ENCODE assay signal across 8 mouse cellular contexts in the genomic region with DNA sequence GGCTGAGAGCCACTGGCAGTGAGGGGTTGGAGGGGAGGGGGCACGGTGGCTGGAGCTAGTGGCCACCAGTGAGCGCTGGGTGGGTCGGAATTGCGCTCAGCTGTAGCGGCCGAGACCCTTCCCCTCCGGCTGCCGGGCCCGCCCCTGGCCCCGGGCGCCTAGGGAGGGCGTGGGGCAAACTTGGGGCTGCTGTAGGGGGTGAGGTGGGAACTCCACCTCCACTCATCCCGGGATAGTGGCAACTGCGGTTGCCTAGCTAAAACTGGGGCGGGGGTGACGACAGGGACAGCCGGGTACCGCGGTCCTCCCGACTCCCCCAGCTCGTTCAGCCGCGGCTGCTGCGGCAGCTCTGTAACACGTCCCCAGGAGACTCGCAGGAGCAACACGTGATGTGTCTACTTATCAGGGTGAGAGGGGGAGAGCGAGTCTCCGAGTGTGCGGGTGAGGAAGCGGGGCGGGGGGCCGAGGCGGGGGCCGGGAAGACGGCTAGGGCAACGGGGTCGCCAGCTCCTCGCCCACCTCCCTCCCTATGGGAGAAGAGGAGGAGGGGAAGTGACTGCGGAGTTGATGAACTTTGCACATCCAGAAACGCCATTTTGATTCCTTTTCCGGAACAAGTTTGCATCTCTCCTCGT. TPM values are rescaled to one million over a fixed set of nuclear protein-coding genes. Genes with fewer than 3 reads are reported as not detected.
A peak's percentile ranks its signal among the peaks of the same experiment; 100 is the strongest.
DNase-seq lines count a peak whose midpoint lies in the region; ATAC-seq lines count a peak whose summit lies in the region.

No protein-coding gene starts in this region.

- peaks cover 52% of the 10 kb centered on the region for H3K27me3 ChIP-seq in forebrain, embryonic 12.5 days

- H3K27ac ChIP-seq in forebrain, embryonic 12.5 days, result no peak overlapping the region

- intact Hi-C loops in heart, postnatal 25 days (cut with DNase I), result loop anchor here (5.0 kb wide), 4 partner anchors 117 to 373 kb away; no protein-coding TSS in a partner anchor

- no peaks in the 10 kb centered on the region for H3K9me3 ChIP-seq in forebrain, embryonic 12.5 days

- H3K4me2 ChIP-seq in forebrain, embryonic 12.5 days, result peak overlapping the region; percentile 97

- peak; percentile 63 for ATAC-seq in CD4-positive, CD25-positive, alpha-beta regulatory T cell, adult 4 months
- ATAC-seq in forebrain, embryonic 12.5 days (ENCODE audit: low FRiP score), result peak; percentile 78

- H3K4me3 ChIP-seq in forebrain, embryonic 12.5 days (replicated peaks), result peak overlapping the region; percentile 67

- DNase-seq in adrenal gland, adult 8-10 months, result peak; percentile 57
- DNase-seq in heart, postnatal 25 days (ENCODE audit: low spot score), result peak; percentile 52
- peak; percentile 72 to 83 for DNase-seq in kidney, postnatal 4 days
- DNase-seq in lung, postnatal 4 days, result peak; percentile 73 to 76
- peak; percentile 54 for DNase-seq in right cerebral cortex, adult 18-20 months
- peak; percentile 61 for DNase-seq in urinary bladder, adult 2 months (ENCODE audit: low spot score)

- H3K4me1 ChIP-seq in forebrain, embryonic 12.5 days, result peaks cover 34% of the 10 kb centered on the region

- WGBS in forebrain, embryonic 12.5 days, result under 1% methylated on average over 41 of the region's 43 CpGs

- H3K36me3 ChIP-seq in forebrain, embryonic 12.5 days (replicated peaks), result no peaks in the 10 kb centered on the region

- peak overlapping the region; percentile 74 for H3K9ac ChIP-seq in forebrain, embryonic 12.5 days

RNA-seq across cellular contexts. Expression of a gene that starts 47.6 kb away (rescaled TPM):
- 1 to 10 TPM; 6.7 to 7.9 TPM for polyA plus RNA-seq in CD4-positive, CD25-positive, alpha-beta regulatory T cell, adult 4 months (2017; shearing (Covaris generic))
- 10 to 100 TPM; 53.1 to 74.5 (median 62.9) TPM for total RNA-seq in adrenal gland, adult 8-10 months (2022)
- 4.1 and 5.3 TPM in 2 replicates for polyA plus RNA-seq in forebrain, embryonic 12.5 days (2016; fragmentation: Nextera tagmentation; extraction: Ambion mirVana)
- total RNA-seq in heart, postnatal 25 days (2021), result 10 to 100 TPM; 38.0 to 55.6 TPM
- 11.9 and 19.0 TPM in 2 replicates for polyA plus RNA-seq in urinary bladder, adult 2 months (2012; rRNA removed)
